Mouse (Mus musculus): ENCODE measurements around the gene 4930455H04Rik.

DNA sequence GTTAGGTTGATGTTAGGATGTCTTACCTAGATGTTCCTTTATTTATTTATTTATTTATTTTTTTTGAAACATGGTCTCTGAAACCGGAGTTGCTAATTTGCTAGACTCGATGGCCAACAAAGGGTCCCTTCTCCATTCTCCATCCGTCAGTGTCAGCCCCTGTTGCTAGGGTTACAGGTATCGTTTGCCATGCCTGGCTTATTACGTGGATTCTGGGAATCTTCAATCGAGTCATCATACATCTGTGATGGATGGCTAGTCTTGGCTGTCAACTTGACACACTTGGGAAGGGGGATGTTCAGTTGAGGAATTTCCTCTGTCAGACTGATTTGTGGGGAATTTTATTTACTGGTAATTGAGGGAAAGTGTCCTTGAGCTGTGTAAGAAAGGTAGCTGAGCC lies 25.3 kb upstream of the 4930455H04Rik start:
- no peak for TF ChIP-seq CTCF (IDR thresholded peaks at IDR 0.05; ENCODE audit: low read depth)
- TF ChIP-seq EP300 (IDR thresholded peaks at IDR 0.05; ENCODE audit: low read depth) = no peak
